Comparison of ENCODE assay signal across 16 mouse cellular contexts in the genomic region with DNA sequence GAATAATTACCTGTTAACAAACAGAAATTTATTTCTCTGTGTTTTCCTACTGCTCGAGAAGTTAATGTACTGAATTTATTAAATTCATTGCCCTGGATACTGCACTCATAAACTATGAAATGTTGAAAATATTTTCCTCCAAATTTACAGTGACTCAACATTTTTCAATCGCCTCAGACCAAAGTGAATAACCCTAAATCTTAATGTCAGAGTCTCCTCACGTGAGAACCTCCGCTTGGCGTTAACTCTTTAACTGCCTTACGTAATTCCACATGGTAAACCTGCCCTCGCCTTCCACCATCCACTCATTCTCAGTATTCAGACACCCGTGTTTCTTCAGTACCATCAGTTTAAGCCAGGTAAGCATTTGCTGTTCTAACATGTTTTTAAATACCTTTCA.
"Had no signal": no experiment of that assay in that cellular context is flagged by ENCODE, and none has a peak within 500 bp of the region (broad histone marks: within the 10 kb centered on the region; RNA-seq: fewer than 3 reads in every experiment).

No protein-coding gene starts in this region.

- H3K36me3 ChIP-seq: neural tube, embryonic 13.5 days; neural tube, embryonic 15.5 days; stomach, embryonic 15.5 days had no signal

- H3K27me3 ChIP-seq: neural tube, embryonic 13.5 days; neural tube, embryonic 15.5 days; stomach, embryonic 15.5 days had no signal

- H3K4me3 ChIP-seq: neural tube, embryonic 13.5 days; neural tube, embryonic 15.5 days; stomach, embryonic 15.5 days had no signal

- H3K4me2 ChIP-seq: neural tube, embryonic 13.5 days; neural tube, embryonic 15.5 days; stomach, embryonic 15.5 days had no signal

- H3K9ac ChIP-seq: neural tube, embryonic 13.5 days; neural tube, embryonic 15.5 days; stomach, embryonic 15.5 days had no signal

- H3K9me3 ChIP-seq: neural tube, embryonic 15.5 days; stomach, embryonic 15.5 days had no signal

- DNase-seq: retina, postnatal 1 day; right cerebral cortex, adult 18-20 months; right cerebral cortex, postnatal 14 days; right cerebral cortex, postnatal 25 days; right cerebral cortex, postnatal 4 days; spleen, adult 18-20 months; thymus, adult 18-20 months; thymus, adult 2 months; thymus, postnatal 14 days; thymus, postnatal 25 days; thymus, postnatal 36 days; thymus, postnatal 4 days had no signal

- H3K27ac ChIP-seq: neural tube, embryonic 13.5 days; neural tube, embryonic 15.5 days; stomach, embryonic 15.5 days; stomach, postnatal 0 days had no signal

- H3K4me1 ChIP-seq: neural tube, embryonic 13.5 days; neural tube, embryonic 15.5 days; stomach, embryonic 15.5 days had no signal
